Mouse (Mus musculus) E14TG2a.4 (cell line): ENCODE measurements at regions not wholly inside any gene's neighbourhood (a gene's known extent, or its start where the extent isn't known, plus 50 kb on each side); places are given as distances from the start of the nearest gene placed in this dataset.
"Not testable (repeated sequence)": the region's sequence is repeated elsewhere in the genome, so short reads cannot be mapped to it uniquely, and the experiment has no call there.

Source experiments
- H3K27me3 ChIP-seq: 2 replicates; pipeline ENCODE4 v1.6.1; 2014; ENCODE audit warnings: low read length, control low read depth; ENCODE audit not compliant: insufficient read depth
- H3K36me3 ChIP-seq: 2 replicates; pipeline ENCODE4 v1.6.1; 2014; ENCODE audit warnings: low read length, control low read depth; ENCODE audit not compliant: insufficient read depth
- H3K4me1 ChIP-seq: replicated peaks from 2 replicates; pipeline ENCODE4 v1.6.1; 2014; ENCODE audit warnings: low read depth, low read length, control low read depth
- H3K4me3 ChIP-seq: replicated peaks from 2 replicates; pipeline ENCODE4 v1.5.1; 2014; ENCODE audit warnings: mild to moderate bottlenecking, low read length
- H3K9me3 ChIP-seq: 2 replicates; pipeline ENCODE4 v1.6.1; 2014; ENCODE audit warnings: low read length, control low read depth
- CTCF ChIP-seq: conservative IDR thresholded peaks from 2 replicates; pipeline ENCODE4 v1.5.1; 2014; ENCODE audit warnings: low read length
- NANOG ChIP-seq: IDR thresholded peaks from 2 replicates; pipeline ENCODE4 v1.6.1; 2014; ENCODE audit warnings: borderline replicate concordance, low read length, mixed read lengths
- POU5F1 ChIP-seq: IDR thresholded peaks from 2 replicates; pipeline ENCODE4 v1.6.1; 2014; ENCODE audit warnings: low read length, borderline replicate concordance

DNA sequence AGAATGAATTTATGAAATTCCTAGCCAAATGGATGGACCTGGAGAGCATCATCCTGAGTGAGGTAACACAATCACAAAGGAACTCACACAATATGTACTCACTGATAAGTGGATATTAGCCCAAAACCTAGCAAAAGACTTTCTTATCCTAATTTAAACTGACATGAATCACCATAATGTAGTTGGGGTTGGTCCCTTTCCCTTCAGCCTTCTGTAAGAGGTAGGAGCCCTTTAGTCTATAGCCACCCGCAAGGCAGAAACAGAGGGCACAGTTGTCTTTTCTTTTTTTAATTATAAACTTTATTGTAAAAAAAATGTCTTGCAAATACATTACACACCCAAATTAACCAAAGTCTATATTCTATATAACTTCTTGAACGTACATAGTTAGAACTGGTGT lies 81.3 kb downstream of the Ogfrl1 start:
- H3K27me3 ChIP-seq, H3K4me3 ChIP-seq, H3K4me1 ChIP-seq, H3K36me3 ChIP-seq, H3K9me3 ChIP-seq: not testable (repeated sequence)

GRCm38 (mm10) chr1:23314863-23315262 lies 82.7 kb downstream of the Ogfrl1 start:
- H3K36me3 ChIP-seq, H3K4me1 ChIP-seq, H3K9me3 ChIP-seq, H3K4me3 ChIP-seq, H3K27me3 ChIP-seq: not testable (repeated sequence)

GRCm38 (mm10) chr1:23292718-23293117 lies 104.9 kb downstream of the Ogfrl1 start:
- TF ChIP-seq POU5F1 (no peak), CTCF (no peak), NANOG (no peak)
- no peaks in the 10 kb centered on the region for H3K36me3 ChIP-seq
- no peak overlapping the region for H3K4me3 ChIP-seq
- no peaks in the 10 kb centered on the region for H3K27me3 ChIP-seq
- H3K4me1 ChIP-seq = no peaks in the 10 kb centered on the region
- H3K9me3 ChIP-seq = no peaks in the 10 kb centered on the region

GRCm38 (mm10) chr1:23286741-23287140 lies 110.8 kb downstream of the Ogfrl1 start:
- no peaks in the 10 kb centered on the region for H3K36me3 ChIP-seq
- H3K4me3 ChIP-seq = no peak overlapping the region
- no peaks in the 10 kb centered on the region for H3K4me1 ChIP-seq
- H3K9me3 ChIP-seq = no peaks in the 10 kb centered on the region
- TF ChIP-seq CTCF (0 out of 2 replicates have a peak, but pooled peaks have one; percentile 13), POU5F1 (no peak)
- H3K27me3 ChIP-seq = no peaks in the 10 kb centered on the region

DNA sequence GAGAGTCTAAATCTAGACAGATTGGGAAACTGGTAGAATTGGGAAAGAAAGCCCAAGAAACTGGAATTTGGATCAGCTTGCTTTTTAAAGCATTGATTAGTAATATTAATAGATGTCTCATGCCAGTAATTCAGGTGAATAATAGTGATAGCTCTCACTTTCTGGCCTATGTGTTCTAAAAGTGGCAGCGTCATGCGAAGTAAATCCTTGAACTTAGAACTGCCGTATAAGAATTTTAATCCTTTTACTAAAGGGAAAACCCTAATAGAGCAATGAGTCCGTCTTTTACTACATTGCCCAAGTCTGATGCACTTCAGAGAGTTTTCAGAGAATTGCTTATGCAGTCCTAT lies 114.7 kb downstream of the Ogfrl1 start:
- Histone ChIP-seq H3K4me3 (no peak overlapping the region), H3K27me3 (no peaks in the 10 kb centered on the region), H3K9me3 (no peaks in the 10 kb centered on the region), H3K4me1 (no peaks in the 10 kb centered on the region), H3K36me3 (no peaks in the 10 kb centered on the region)
- TF ChIP-seq NANOG (no peak), CTCF (no peak), POU5F1 (no peak)

GRCm38 (mm10) chr1:23282215-23282869 lies 115.2 kb downstream of the Ogfrl1 start:
- TF ChIP-seq POU5F1 = no peak
- TF ChIP-seq NANOG = no peak
- no peak for TF ChIP-seq CTCF
- Histone ChIP-seq H3K4me3 (no peak overlapping the region), H3K4me1 (no peaks in the 10 kb centered on the region), H3K36me3 (no peaks in the 10 kb centered on the region), H3K9me3 (no peaks in the 10 kb centered on the region), H3K27me3 (no peaks in the 10 kb centered on the region)

DNA sequence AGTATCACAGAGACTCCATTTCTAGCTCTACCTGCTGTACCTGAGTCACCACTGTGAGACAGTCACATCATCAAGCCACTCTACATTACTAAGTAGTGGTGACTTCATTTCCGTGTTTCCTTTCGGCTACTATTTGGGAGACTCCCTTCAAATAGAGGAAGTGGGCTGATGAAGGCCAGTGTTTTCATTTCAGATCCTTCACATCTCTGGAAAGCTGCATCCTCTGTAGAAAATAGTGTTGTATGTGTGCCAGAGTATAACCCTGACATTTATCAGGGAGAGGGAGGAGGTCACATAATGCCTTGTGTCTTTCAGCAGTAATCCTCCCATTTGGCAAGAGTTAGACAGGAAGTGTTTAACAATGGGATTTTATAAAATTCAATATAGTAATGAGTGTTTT lies 117.7 kb downstream of the Ogfrl1 start:
- no peaks in the 10 kb centered on the region for H3K36me3 ChIP-seq
- H3K27me3 ChIP-seq = no peaks in the 10 kb centered on the region
- no peak overlapping the region for H3K4me3 ChIP-seq
- TF ChIP-seq CTCF = no peak
- TF ChIP-seq POU5F1 = no peak
- no peak for TF ChIP-seq NANOG
- no peaks in the 10 kb centered on the region for H3K4me1 ChIP-seq
- H3K9me3 ChIP-seq = no peaks in the 10 kb centered on the region

DNA sequence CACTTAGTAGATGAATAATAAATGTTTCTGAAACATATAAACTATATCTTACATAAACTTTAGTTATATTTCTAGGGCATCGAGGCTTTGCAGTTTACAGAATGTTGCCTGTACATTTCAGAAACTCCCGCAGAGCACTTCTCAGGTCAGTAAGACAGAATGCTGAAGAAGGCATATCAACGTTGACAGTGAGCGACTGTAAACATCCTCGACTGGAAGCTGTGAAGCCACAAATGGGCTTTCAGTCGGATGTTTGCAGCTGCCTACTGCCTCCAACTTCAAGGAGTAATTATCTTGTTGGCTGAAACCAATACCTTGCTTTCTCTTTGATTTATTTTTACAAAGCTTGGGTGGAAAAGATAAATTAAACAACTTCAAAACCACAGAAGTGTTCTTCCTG lies 125.5 kb downstream of the Ogfrl1 start:
- no peaks in the 10 kb centered on the region for H3K4me1 ChIP-seq
- no peaks in the 10 kb centered on the region for H3K27me3 ChIP-seq
- H3K4me3 ChIP-seq = no peak overlapping the region
- no peaks in the 10 kb centered on the region for H3K9me3 ChIP-seq
- no peak for TF ChIP-seq POU5F1
- no peak for TF ChIP-seq CTCF
- TF ChIP-seq NANOG = no peak
- H3K36me3 ChIP-seq = 0 out of 2 replicates have a peak, but pooled peaks cover 3% of the 10 kb centered on the region

- Histone ChIP-seq H3K4me3 (no peak overlapping the region), H3K36me3 (0 out of 2 replicates have a peak, but pooled peaks cover 3% of the 10 kb centered on the region), H3K4me1 (no peaks in the 10 kb centered on the region), H3K27me3 (no peaks in the 10 kb centered on the region), H3K9me3 (no peaks in the 10 kb centered on the region)
- TF ChIP-seq CTCF (no peak), NANOG (no peak), POU5F1 (no peak)
Observed at GRCm38 (mm10) chr1:23270910-23271822, 126.4 kb downstream of the Ogfrl1 start.
